Mouse (Mus musculus) embryonic facial prominence, embryonic 15.5 days (tissue): ENCODE data around the gene Sdk2. TPM values are rescaled to one million over a fixed set of nuclear protein-coding genes. Genes with fewer than 3 reads are reported as not detected.
A peak's percentile ranks its signal among the peaks of the same experiment; 100 is the strongest.

ENCODE experiments used
- ATAC-seq: fragments of 200-750 bp; cut with Nextera tagmentation; 2 replicates; pipeline ENCODE4 v1.8.0; 2017; ENCODE audit warnings: low read depth, moderate TSS enrichment; ENCODE audit not compliant: insufficient number of reproducible peaks, low FRiP score, low TSS enrichment
- H3K27ac ChIP-seq: fragments of 300-500 bp; sonication (generic); replicated peaks from 2 replicates; pipeline ENCODE4 v1.5.1; 2015; ENCODE audit warnings: mild to moderate bottlenecking, inconsistent platforms
- H3K27me3 ChIP-seq: fragments of 300-500 bp; sonication (generic); 2 replicates; pipeline ENCODE4 v1.6.1; 2015; ENCODE audit warnings: inconsistent platforms
- H3K36me3 ChIP-seq: fragments of 300-500 bp; sonication (generic); 2 replicates; pipeline ENCODE4 v1.6.1; 2015; ENCODE audit warnings: mild to moderate bottlenecking, inconsistent platforms
- H3K4me1 ChIP-seq: fragments of 300-500 bp; sonication (generic); 2 replicates; pipeline ENCODE4 v1.6.1; 2015; ENCODE audit warnings: inconsistent platforms
- H3K4me2 ChIP-seq: fragments of 300-500 bp; sonication (generic); replicated peaks from 2 replicates; pipeline ENCODE4 v1.6.1; 2015; ENCODE audit warnings: mild to moderate bottlenecking, inconsistent platforms
- H3K4me3 ChIP-seq: fragments of 300-500 bp; sonication (generic); replicated peaks from 2 replicates; pipeline ENCODE4 v1.5.1; 2015; ENCODE audit warnings: mild to moderate bottlenecking, inconsistent platforms
- H3K9ac ChIP-seq: fragments of 300-500 bp; sonication (generic); 2 replicates; pipeline ENCODE4 v1.6.1; 2015; ENCODE audit warnings: inconsistent platforms
- H3K9me3 ChIP-seq: fragments of 300-500 bp; sonication (generic); replicated peaks from 2 replicates; pipeline ENCODE4 v1.6.1; 2016; ENCODE audit warnings: inconsistent platforms
- WGBS: fragments of 180-500 bp; shearing (Covaris S2); methylation state at CpG from one replicate; pipeline ENCODE4 v1.1.7; 2015; 5-methylcytosine and 5-hydroxymethylcytosine counted together
- polyA plus RNA-seq: library from polyadenylated mRNA; unstranded; fragments of >200 nt; fragmentation: Nextera tagmentation; extraction: Ambion mirVana; gene quantifications from 2 replicates; pipeline ENCODE4 v1.2.1, GENCODE M21; 2015

The Sdk2 gene
- polyA plus RNA-seq, 1 experiment from 2014 or later = 4.8 TPM

DNA sequence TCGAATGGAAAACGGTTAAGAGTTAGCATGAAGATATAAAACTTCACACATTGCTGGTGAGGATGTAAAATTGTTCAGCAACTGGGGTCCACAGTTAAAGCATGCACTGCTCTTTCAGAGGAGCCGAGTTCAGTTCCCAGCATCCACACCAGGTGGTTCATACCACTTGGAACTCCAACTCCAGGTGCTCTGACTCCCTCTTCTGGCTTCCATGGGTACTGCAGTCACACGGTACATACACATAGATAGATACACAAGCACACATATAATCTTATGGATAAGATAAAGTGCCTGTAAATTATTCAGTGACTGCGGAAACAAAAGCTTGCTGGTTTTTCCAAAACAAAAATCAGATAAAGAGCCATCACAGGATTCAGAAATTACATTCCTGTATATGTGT lies 19.9 kb downstream of the Sdk2 start:
- H3K27me3 ChIP-seq = no peaks in the 10 kb centered on the region
- H3K4me1 ChIP-seq = peaks cover 31% of the 10 kb centered on the region
- no peak overlapping the region for H3K9ac ChIP-seq
- H3K9me3 ChIP-seq = no peaks in the 10 kb centered on the region
- WGBS = 97% methylated on average over 5 of the region's 5 CpGs
- no peak overlapping the region for H3K27ac ChIP-seq
- no peak overlapping the region for H3K4me3 ChIP-seq
- no peak for ATAC-seq
- H3K4me2 ChIP-seq = no peak overlapping the region
- no peaks in the 10 kb centered on the region for H3K36me3 ChIP-seq

DNA sequence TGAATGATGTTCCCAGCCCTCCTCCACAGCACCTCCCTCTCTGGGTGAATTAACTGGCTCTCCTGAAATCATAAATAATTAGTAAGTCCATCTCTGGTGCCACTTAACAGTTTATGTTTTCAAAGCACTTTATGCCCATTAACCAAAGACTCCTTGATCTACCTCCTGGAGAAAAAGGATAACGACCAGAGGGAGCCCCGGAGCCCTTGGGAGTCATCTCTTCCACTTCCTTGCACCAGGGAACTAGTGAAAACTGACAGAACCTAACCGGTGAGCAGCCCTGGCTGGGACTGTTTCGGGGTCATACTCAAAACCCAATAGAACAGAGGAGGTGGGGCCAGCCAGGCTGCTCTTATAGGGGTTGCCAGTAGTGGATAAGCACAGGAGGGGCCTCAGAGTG lies 22.5 kb downstream of the Sdk2 start:
- Histone ChIP-seq H3K9ac (no peak overlapping the region), H3K9me3 (no peaks in the 10 kb centered on the region), H3K4me2 (no peak overlapping the region), H3K36me3 (no peaks in the 10 kb centered on the region), H3K27ac (no peak overlapping the region), H3K4me3 (no peak overlapping the region), H3K4me1 (peaks cover 23% of the 10 kb centered on the region), H3K27me3 (no peaks in the 10 kb centered on the region)
- 63% methylated on average over 4 of the region's 4 CpGs for WGBS
- no peak for ATAC-seq

DNA sequence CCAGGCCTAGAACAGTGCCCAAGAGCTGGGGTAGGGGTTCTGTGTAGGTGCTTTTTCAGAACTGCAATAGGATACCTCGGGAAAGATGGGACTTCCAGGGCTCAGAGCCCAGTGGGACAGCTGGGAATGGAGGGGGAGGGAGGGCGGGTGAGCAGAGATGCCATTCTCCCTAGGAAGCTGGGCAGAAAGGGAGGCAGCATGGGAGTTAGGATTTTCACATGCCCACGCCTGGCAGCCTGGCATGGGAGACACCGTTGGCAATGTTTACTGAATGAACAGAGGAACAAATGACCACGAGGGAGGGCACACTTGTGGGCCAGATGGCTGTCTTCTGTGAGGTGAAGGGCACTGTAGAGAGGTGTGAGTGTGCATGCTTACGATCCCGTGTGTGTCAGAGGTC lies 23.3 kb downstream of the Sdk2 start:
- Histone ChIP-seq H3K36me3 (no peaks in the 10 kb centered on the region), H3K9ac (no peak overlapping the region), H3K4me3 (no peak overlapping the region), H3K9me3 (no peaks in the 10 kb centered on the region), H3K4me2 (no peak overlapping the region), H3K27me3 (no peaks in the 10 kb centered on the region), H3K4me1 (peaks cover 22% of the 10 kb centered on the region), H3K27ac (no peak overlapping the region)
- no peak for ATAC-seq
- WGBS = 69% methylated on average over 7 of the region's 7 CpGs

DNA sequence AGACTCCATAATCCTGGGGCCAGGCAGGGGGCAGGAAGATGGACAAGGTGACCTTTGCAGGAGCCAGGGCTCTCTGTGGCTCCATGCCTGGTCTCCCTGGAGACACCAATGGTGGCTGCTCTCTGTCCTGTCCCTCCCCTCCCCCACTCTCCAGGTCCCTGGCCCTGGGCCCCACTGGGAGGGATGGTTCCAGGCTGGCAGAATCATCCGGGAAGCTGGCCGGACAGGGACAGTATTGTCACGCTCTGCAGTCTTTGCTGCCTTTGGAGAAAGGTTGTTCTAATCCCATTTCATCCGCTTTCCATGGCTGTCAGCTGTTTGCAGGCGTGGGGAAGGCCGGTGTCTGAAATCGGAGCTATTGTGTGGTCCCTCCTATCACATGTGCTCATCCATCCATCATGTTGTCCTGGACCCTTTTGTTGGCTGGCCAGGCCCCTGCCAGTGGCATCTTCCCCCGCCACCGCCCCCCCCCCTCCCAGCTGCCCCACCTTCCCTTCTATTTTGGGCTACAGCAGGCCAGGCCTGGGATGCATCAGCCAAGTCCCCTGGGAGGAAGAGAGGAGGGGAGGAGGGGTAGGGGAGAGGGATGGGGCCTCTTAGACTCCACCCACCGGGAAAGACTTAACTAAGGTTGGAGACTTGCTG lies 26.3 kb downstream of the Sdk2 start:
- H3K27ac ChIP-seq = peak overlapping the region; percentile 41; the same call in 1 of the 2 replicates
- no peaks in the 10 kb centered on the region for H3K36me3 ChIP-seq
- 15% methylated on average over 10 of the region's 10 CpGs for WGBS
- H3K4me3 ChIP-seq = no peak overlapping the region
- ATAC-seq = peak; percentile 66
- no peaks in the 10 kb centered on the region for H3K27me3 ChIP-seq
- H3K4me2 ChIP-seq = no peak overlapping the region
- H3K9me3 ChIP-seq = no peaks in the 10 kb centered on the region
- H3K4me1 ChIP-seq = peaks cover 23% of the 10 kb centered on the region
- no peak overlapping the region for H3K9ac ChIP-seq

DNA sequence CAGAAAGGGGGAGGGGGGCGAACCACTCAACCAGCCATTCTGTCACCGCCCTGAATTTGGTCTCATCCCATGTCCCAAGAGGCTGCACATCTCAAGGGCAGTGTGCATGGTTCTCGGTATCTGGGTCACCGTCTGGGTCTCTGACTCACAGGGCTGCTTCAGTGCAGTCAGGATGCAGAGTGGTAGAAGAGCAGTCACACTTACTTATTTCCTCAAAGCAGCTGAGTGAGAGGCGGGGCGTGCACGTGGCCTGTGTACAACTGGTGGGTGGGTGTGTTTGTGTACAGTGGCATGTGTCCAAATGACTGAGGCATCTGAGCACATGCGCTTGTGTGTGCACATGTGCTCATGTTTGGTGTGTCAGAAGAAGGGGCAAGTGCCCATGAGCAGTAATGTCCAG lies 28.8 kb downstream of the Sdk2 start:
- no peak overlapping the region for H3K4me2 ChIP-seq
- H3K36me3 ChIP-seq = no peaks in the 10 kb centered on the region
- no peak for ATAC-seq
- no peaks in the 10 kb centered on the region for H3K27me3 ChIP-seq
- H3K4me1 ChIP-seq = peaks cover 23% of the 10 kb centered on the region
- H3K27ac ChIP-seq = no peak overlapping the region
- WGBS = 50% methylated on average over 8 of the region's 8 CpGs
- H3K4me3 ChIP-seq = no peak overlapping the region
- no peaks in the 10 kb centered on the region for H3K9me3 ChIP-seq
- H3K9ac ChIP-seq = no peak overlapping the region

DNA sequence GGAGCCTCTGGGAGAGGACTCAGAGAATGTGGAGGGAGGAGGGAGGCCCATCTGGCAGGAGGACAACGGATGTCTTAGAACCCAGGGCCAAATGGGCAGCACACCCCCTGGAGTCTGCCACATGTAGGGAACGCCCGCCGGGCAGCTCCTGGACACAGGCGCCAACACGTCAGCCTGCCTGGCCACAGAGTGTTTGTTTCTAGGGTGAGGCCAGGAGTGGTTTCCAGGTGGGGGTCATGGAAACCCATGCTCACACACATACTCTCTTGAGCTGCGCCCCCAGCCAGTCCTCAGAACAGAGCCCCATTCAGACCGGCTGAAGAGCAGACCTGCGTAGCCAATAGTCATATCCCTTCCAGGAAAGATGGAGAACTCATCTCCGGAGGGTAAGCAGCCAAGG lies 35.4 kb downstream of the Sdk2 start:
- Histone ChIP-seq H3K4me3 (no peak overlapping the region), H3K9ac (no peak overlapping the region), H3K9me3 (no peaks in the 10 kb centered on the region), H3K4me1 (peaks cover 34% of the 10 kb centered on the region), H3K27ac (no peak overlapping the region), H3K27me3 (no peaks in the 10 kb centered on the region), H3K4me2 (no peak overlapping the region), H3K36me3 (no peaks in the 10 kb centered on the region)
- peak; percentile 35 for ATAC-seq
- WGBS = 79% methylated on average over 10 of the region's 10 CpGs

DNA sequence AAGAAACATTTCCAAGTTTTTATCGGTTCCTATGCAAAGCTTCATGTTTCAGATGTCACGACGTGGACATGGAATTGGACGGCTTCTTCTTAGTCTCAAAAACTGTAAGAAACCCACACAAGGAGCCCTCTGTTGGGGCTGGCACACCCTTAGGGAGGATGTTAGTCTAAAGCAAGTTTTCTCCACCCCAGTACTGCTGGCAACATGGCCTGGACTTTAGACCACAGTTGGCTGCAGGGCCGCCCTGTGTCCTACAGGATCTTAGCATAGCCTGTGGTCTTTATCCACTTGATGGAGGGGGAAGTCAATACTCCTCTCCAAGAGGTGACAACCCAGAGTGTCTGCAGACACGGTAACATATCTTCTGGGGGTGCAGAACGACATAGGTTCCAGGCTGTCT lies 36.6 kb downstream of the Sdk2 start:
- Histone ChIP-seq H3K4me2 (no peak overlapping the region), H3K27ac (no peak overlapping the region), H3K4me3 (no peak overlapping the region), H3K36me3 (no peaks in the 10 kb centered on the region), H3K4me1 (peaks cover 34% of the 10 kb centered on the region), H3K27me3 (no peaks in the 10 kb centered on the region), H3K9me3 (no peaks in the 10 kb centered on the region), H3K9ac (no peak overlapping the region)
- WGBS = 78% methylated on average over 7 of the region's 7 CpGs
- ATAC-seq = no peak

DNA sequence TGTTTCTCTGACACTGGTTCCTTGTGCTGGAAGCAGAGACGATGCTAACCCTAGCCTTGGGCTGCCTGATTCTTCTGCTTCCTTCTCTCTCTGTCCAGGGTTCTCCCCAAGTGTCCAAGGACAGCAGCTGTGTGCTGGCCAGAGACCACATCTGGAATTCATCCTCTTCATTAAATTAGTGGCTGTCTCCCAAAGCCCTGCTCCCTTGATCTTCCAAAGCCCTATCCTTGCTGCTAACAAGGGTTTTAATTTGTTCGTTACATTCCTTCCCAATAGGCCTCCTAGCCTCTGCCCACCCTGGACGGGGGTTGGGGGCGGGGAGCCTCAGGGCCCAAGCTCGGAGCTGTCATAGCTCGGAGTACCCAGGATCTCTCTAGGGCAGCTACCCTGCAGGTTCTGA lies 38.3 kb downstream of the Sdk2 start:
- no peaks in the 10 kb centered on the region for H3K36me3 ChIP-seq
- no peaks in the 10 kb centered on the region for H3K9me3 ChIP-seq
- H3K9ac ChIP-seq = no peak overlapping the region
- H3K4me3 ChIP-seq = no peak overlapping the region
- peak overlapping the region; percentile 52 for H3K27ac ChIP-seq
- 0 out of 2 replicates have a peak, but pooled peaks have one; percentile 24 for ATAC-seq
- peaks cover 34% of the 10 kb centered on the region for H3K4me1 ChIP-seq
- H3K27me3 ChIP-seq = no peaks in the 10 kb centered on the region
- H3K4me2 ChIP-seq = no peak overlapping the region; the same call in 1 of the 2 replicates
- 28% methylated on average over 6 of the region's 6 CpGs for WGBS

DNA sequence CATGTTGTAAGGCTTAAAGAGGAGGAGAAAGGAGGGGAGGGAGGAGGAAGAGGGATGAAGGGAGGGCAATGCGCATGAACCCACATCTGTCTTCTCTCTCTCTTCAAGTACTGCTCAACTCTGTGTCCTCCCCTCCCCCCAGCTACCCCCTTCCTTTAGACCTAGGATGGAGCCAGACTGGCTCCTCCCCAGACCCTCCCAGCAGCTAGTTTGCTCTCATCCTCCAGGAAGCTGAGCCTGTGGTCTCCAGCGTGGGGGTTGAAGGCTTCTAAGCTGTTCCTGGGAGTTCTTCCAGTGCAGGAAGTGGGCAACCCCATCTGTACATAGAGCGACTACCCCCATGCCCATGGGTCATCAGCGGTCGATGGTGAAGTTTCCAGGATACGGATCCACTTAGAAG lies 38.8 kb downstream of the Sdk2 start:
- Histone ChIP-seq H3K27me3 (no peaks in the 10 kb centered on the region), H3K36me3 (no peaks in the 10 kb centered on the region), H3K9me3 (no peaks in the 10 kb centered on the region), H3K4me3 (no peak overlapping the region), H3K27ac (peak overlapping the region; percentile 52), H3K4me2 (no peak overlapping the region), H3K9ac (no peak overlapping the region), H3K4me1 (peaks cover 34% of the 10 kb centered on the region)
- 36% methylated on average over 6 of the region's 6 CpGs for WGBS
- ATAC-seq = 0 out of 2 replicates have a peak, but pooled peaks have one; percentile 59

DNA sequence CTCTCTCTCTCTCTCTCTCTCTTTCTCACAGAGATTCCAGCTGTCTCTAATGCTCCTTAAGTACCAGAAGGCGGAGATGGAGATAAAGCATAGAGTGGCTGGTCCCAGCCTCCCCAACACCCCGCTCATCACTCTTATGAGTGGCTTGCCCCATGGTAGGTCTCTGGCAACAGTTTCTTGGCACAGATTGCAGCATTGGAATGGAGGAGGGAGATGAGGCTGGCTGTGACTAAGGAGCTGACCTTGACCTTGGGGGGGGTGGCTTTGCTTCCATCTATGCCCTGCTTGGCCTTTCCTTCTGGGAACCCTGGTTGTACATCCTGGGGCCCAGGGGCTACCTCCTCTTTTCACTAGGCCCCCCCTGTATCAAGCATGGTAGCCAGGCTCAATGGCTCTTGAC lies 41.8 kb downstream of the Sdk2 start:
- Histone ChIP-seq H3K4me1 (peaks cover 30% of the 10 kb centered on the region), H3K9ac (no peak overlapping the region), H3K36me3 (no peaks in the 10 kb centered on the region), H3K4me2 (no peak overlapping the region), H3K4me3 (no peak overlapping the region), H3K27me3 (peaks cover 1% of the 10 kb centered on the region; the same call in 1 of the 2 replicates), H3K9me3 (no peaks in the 10 kb centered on the region), H3K27ac (no peak overlapping the region)
- no peak for ATAC-seq
- 90% methylated on average over 2 of the region's 2 CpGs for WGBS

DNA sequence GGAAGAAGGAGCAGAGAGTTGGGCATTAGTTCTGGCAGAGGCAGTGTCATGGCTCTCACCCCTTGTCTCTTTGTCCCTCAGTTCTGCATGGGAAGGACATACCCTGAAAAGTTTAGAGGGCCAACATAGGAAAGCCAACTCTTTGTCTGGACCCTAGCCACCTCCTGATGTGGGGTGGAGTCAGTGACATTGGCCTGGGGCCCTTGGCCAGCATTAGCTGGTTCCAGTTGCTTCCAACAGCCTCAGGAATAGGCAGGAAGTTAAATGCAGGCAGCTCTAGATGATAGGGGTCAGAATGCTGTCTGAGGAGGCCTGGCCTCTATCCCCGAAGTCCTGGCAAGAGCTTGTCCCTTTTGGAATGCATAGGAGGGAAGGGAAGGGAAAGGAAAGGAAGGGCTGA lies 42.9 kb downstream of the Sdk2 start:
- H3K4me2 ChIP-seq = no peak overlapping the region
- H3K9me3 ChIP-seq = no peaks in the 10 kb centered on the region
- ATAC-seq = no peak
- H3K36me3 ChIP-seq = no peaks in the 10 kb centered on the region
- H3K4me3 ChIP-seq = no peak overlapping the region
- H3K9ac ChIP-seq = no peak overlapping the region
- H3K27ac ChIP-seq = no peak overlapping the region
- H3K27me3 ChIP-seq = peaks cover 8% of the 10 kb centered on the region; the same call in 1 of the 2 replicates
- 46% methylated on average over 1 of the region's 1 CpGs for WGBS
- peaks cover 24% of the 10 kb centered on the region for H3K4me1 ChIP-seq

DNA sequence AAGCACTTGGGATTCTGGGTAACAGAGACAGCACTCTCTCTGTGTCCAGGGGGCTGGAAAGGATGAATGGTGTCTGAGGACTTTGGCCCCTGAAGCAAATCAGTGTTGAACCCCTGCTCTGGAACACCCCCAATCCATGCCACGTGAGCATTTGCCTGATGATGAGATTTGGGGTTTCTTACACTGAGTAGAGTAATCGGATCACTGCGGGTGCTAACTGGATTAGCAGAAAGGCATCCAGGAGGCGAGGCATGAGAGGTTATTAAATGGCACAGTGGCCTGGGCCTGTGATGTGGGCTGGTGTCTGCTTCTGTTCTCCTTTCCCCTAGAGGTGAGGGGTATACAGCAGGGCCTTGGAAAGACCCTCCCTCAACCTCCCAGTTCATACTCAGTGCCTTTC lies 44.7 kb downstream of the Sdk2 start:
- no peaks in the 10 kb centered on the region for H3K9me3 ChIP-seq
- H3K36me3 ChIP-seq = no peaks in the 10 kb centered on the region
- no peak overlapping the region; the same call in 1 of the 2 replicates for H3K27ac ChIP-seq
- peaks cover 16% of the 10 kb centered on the region for H3K4me1 ChIP-seq
- H3K9ac ChIP-seq = no peak overlapping the region
- WGBS = 50% methylated on average over 4 of the region's 4 CpGs
- no peak overlapping the region for H3K4me3 ChIP-seq
- no peak for ATAC-seq
- H3K4me2 ChIP-seq = no peak overlapping the region
- peaks cover 19% of the 10 kb centered on the region for H3K27me3 ChIP-seq
